Mouse (Mus musculus): ENCODE data around the gene Pcgf5.

- TF ChIP-seq POLR2A (IDR thresholded peaks at IDR 0.05; ENCODE audit: borderline replicate concordance, extremely low read depth, insufficient read depth, insufficient read length, poor library complexity, severe bottlenecking) (no peak), CTCF (IDR thresholded peaks at IDR 0.05; ENCODE audit: borderline replicate concordance, extremely low read depth, insufficient read depth, insufficient read length) (no peak)
These were observed 129.6 kb downstream of the Pcgf5 start for GRCm38 (mm10) chr19:36477684-36478083.

Measured in brain, embryonic 14.5 days (tissue).